Mouse (Mus musculus) ES-E14 (cell line): ENCODE data around the gene Arl6ip5.

Experiments
- CHD2 ChIP-seq: IDR thresholded peaks from 2 replicates; pipeline ENCODE4 v1.6.1; 2014; ENCODE audit warnings: mild to moderate bottlenecking, low read depth, low read length, inconsistent platforms
- HCFC1 ChIP-seq: IDR thresholded peaks from 2 replicates; pipeline ENCODE4 v1.6.1; 2012; ENCODE audit warnings: low read length, inconsistent platforms, borderline replicate concordance; ENCODE audit not compliant: insufficient read depth
- MAFK ChIP-seq: IDR thresholded peaks from 2 replicates; pipeline ENCODE4 v1.6.1; 2014; ENCODE audit warnings: mild to moderate bottlenecking, low read depth, low read length, inconsistent platforms; ENCODE audit not compliant: insufficient read depth
- ZNF384 ChIP-seq: IDR thresholded peaks from 2 replicates; pipeline ENCODE4 v1.6.1; 2012; ENCODE audit warnings: low read depth, low read length, inconsistent platforms

- TF ChIP-seq ZNF384 (no peak), MAFK (no peak), CHD2 (no peak), HCFC1 (no peak)
Measured at GRCm38 (mm10) chr6:97208406-97208805, 2.1 kb upstream of the Arl6ip5 start.
